Comparison of ENCODE assay signal across 24 mouse cellular contexts in the genomic region with DNA sequence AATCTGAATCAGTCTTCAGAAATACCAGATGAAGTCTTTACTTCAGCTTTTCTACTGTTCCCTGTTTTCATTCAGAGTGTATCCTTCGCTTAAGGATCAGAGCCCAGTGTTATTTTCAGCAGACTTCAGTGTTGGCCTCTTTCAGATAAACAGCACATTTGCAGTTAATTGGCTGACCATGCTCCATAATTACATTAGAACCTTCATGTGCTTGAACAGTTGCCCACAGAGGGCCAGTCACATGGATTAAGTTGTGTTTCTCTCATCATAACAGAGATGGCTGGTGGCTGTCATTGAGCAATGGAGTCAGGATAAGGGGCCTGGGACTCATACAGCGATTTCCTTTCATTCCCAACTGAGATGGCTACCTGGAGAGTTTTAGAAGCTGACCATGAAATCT.
"Had no signal": no experiment of that assay in that cellular context is flagged by ENCODE, and none has a peak within 500 bp of the region (broad histone marks: within the 10 kb centered on the region; RNA-seq: fewer than 3 reads in every experiment).

No protein-coding gene starts in this region.

- H3K9ac ChIP-seq: limb, embryonic 13.5 days; liver, embryonic 14.5 days; liver, postnatal 0 days; lung, embryonic 14.5 days; midbrain, embryonic 12.5 days; midbrain, embryonic 15.5 days; neural tube, embryonic 12.5 days; neural tube, embryonic 15.5 days had no signal

- H3K27me3 ChIP-seq: neural tube, embryonic 12.5 days had no signal

- H3K36me3 ChIP-seq: limb, embryonic 10.5 days; limb, embryonic 13.5 days; midbrain, embryonic 12.5 days; midbrain, embryonic 15.5 days; neural tube, embryonic 12.5 days; neural tube, embryonic 15.5 days had no signal

- H3K4me2 ChIP-seq: limb, embryonic 13.5 days; liver, embryonic 11.5 days; lung, embryonic 14.5 days; midbrain, embryonic 12.5 days; midbrain, embryonic 15.5 days; neural tube, embryonic 12.5 days; neural tube, embryonic 15.5 days had no signal

- H3K4me3 ChIP-seq: layer of hippocampus, adult 2 months; limb, embryonic 10.5 days; limb, embryonic 13.5 days; midbrain, embryonic 12.5 days; midbrain, embryonic 15.5 days; neural tube, embryonic 12.5 days; neural tube, embryonic 15.5 days had no signal

- ATAC-seq: liver, postnatal 0 days; lung, postnatal 0 days; midbrain, embryonic 15.5 days had no signal

- H3K9me3 ChIP-seq: limb, embryonic 10.5 days; limb, embryonic 13.5 days; midbrain, embryonic 12.5 days; midbrain, embryonic 15.5 days; neural tube, embryonic 12.5 days; neural tube, embryonic 15.5 days had no signal

- H3K27ac ChIP-seq: kidney, postnatal 0 days; layer of hippocampus, adult 2 months; limb, embryonic 13.5 days; liver, embryonic 14.5 days; macrophage; midbrain, embryonic 12.5 days; midbrain, embryonic 15.5 days; neural tube, embryonic 12.5 days; neural tube, embryonic 15.5 days; stomach, postnatal 0 days had no signal

- DNase-seq: kidney, adult 2 months; kidney, postnatal 25 days; layer of hippocampus, adult 9-11 months; liver, postnatal 0 days; lung, embryonic 14.5 days; right cerebral cortex, adult 18-20 months; right cerebral cortex, postnatal 14 days; right cerebral cortex, postnatal 4 days; thymus, adult 2 months; thymus, postnatal 14 days; thymus, postnatal 4 days had no signal
